Mouse (Mus musculus) adrenal gland, postnatal 36 days (tissue): ENCODE measurements around the gene Tmem120b. TPM values are rescaled to one million over a fixed set of nuclear protein-coding genes. Genes with fewer than 3 reads are reported as not detected.
A peak's percentile ranks its signal among the peaks of the same experiment; 100 is the strongest.

Experiments used
- DNase-seq, 2 experiments: peaks; one replicate each; pipeline ENCODE4 v3.0.0; 2021; ENCODE audit warnings: mixed read lengths in 1 of 2
- total RNA-seq, 2 experiments: library from RNA; stranded (reverse); gene quantifications; 2 replicates each; pipeline ENCODE4 v1.2.3; 2021

The Tmem120b gene
- total RNA-seq, 2 experiments from 2014 or later, result 27.0 to 48.7 TPM

- no peak for DNase-seq
Observed at GRCm38 (mm10) chr5:123090560-123091306, 22.5 kb downstream of the Tmem120b start.

- no peak for DNase-seq
Observed at GRCm38 (mm10) chr5:123093077-123093633, 24.9 kb downstream of the Tmem120b start.

- DNase-seq, result peak in 1 of 2 experiments; percentile 38
Observed at GRCm38 (mm10) chr5:123094238-123094991, 26.2 kb downstream of the Tmem120b start.

GRCm38 (mm10) chr5:123096299-123096698, 28.1 kb downstream of the Tmem120b start:
- no peak for DNase-seq

- DNase-seq, result no peak
Observed at GRCm38 (mm10) chr5:123098487-123098886, 30.3 kb downstream of the Tmem120b start.

GRCm38 (mm10) chr5:123102376-123102775, 34.2 kb downstream of the Tmem120b start:
- no peak for DNase-seq

- DNase-seq, result peak in 1 of 2 experiments; percentile 28
Observed at GRCm38 (mm10) chr5:123103556-123103955, 35.3 kb downstream of the Tmem120b start.

GRCm38 (mm10) chr5:123104769-123105168, 36.6 kb downstream of the Tmem120b start:
- DNase-seq, result peak in 1 of 2 experiments; percentile 27

- DNase-seq, result peak; percentile 73
Observed at GRCm38 (mm10) chr5:123109452-123110203, 41.4 kb downstream of the Tmem120b start.

- DNase-seq, result peak in 1 of 2 experiments; percentile 54
Observed at GRCm38 (mm10) chr5:123110296-123110721, 42.1 kb downstream of the Tmem120b start.

- peak in 1 of 2 experiments; percentile 35 for DNase-seq
Observed at GRCm38 (mm10) chr5:123114109-123114508, 45.9 kb downstream of the Tmem120b start.

- DNase-seq, result peak in 1 of 2 experiments; percentile 49
Observed at GRCm38 (mm10) chr5:123114924-123115323, 46.7 kb downstream of the Tmem120b start.

GRCm38 (mm10) chr5:123116080-123116479, 47.9 kb downstream of the Tmem120b start:
- DNase-seq, result no peak

GRCm38 (mm10) chr5:123117257-123117656, 49.0 kb downstream of the Tmem120b start:
- DNase-seq, result peak; percentile 82 to 90

- no peak for DNase-seq
Observed at GRCm38 (mm10) chr5:123117773-123118172, 49.6 kb downstream of the Tmem120b start.

GRCm38 (mm10) chr5:123118826-123119225, 50.6 kb downstream of the Tmem120b start:
- no peak for DNase-seq

- DNase-seq, result no peak
Observed at GRCm38 (mm10) chr5:123120624-123121215, 52.5 kb downstream of the Tmem120b start.

GRCm38 (mm10) chr5:123122181-123122580, 54.0 kb downstream of the Tmem120b start:
- no peak for DNase-seq

- DNase-seq, result no peak
Observed at GRCm38 (mm10) chr5:123125105-123125504, 56.9 kb downstream of the Tmem120b start.

- DNase-seq, result peak; percentile 66 to 72
Observed at GRCm38 (mm10) chr5:123125638-123126406, 57.6 kb downstream of the Tmem120b start.

GRCm38 (mm10) chr5:123127031-123127430, 58.8 kb downstream of the Tmem120b start:
- no peak for DNase-seq
